Mouse (Mus musculus) brain, embryonic 18.5 days (tissue): Measurements from ENCODE around the gene Ppp1r9a.

Experiments used
- DNase-seq: peaks from one replicate; pipeline ENCODE4 v3.0.0-alpha.2; 2012; ENCODE audit warnings: low read depth, low spot score

Gene Ppp1r9a

GRCm38 (mm10) chr6:5198590-5198989 lies 295.9 kb downstream of the Ppp1r9a start:
- DNase-seq: no peak

GRCm38 (mm10) chr6:5199376-5199905 lies 296.7 kb downstream of the Ppp1r9a start:
- DNase-seq: no peak

GRCm38 (mm10) chr6:5199916-5200315 lies 297.2 kb downstream of the Ppp1r9a start:
- DNase-seq: no peak

GRCm38 (mm10) chr6:5207817-5208216 lies 305.1 kb downstream of the Ppp1r9a start:
- no peak for DNase-seq
